Mouse (Mus musculus) myocyte (in vitro differentiated cells): ENCODE results near the gene Hells. TPM values are rescaled to one million over a fixed set of nuclear protein-coding genes. Genes with fewer than 3 reads are reported as not detected.
A peak's percentile ranks its signal among the peaks of the same experiment; 100 is the strongest.

Experiments
- H3K27me3 ChIP-seq: one replicate; pipeline ENCODE4 v1.6.1; 2011; ENCODE audit not compliant: control insufficient read depth, insufficient read depth, insufficient read length
- H3K36me3 ChIP-seq: one replicate; pipeline ENCODE4 v1.6.1; 2011; ENCODE audit not compliant: control insufficient read depth, insufficient read depth
- H3K4me2 ChIP-seq: one replicate; pipeline ENCODE4 v1.6.1; 2011; ENCODE audit warnings: low read depth, control low read depth
- H3K4me3 ChIP-seq: one replicate; pipeline ENCODE4 v1.5.1; 2011; ENCODE audit warnings: mild to moderate bottlenecking, control low read depth, moderate library complexity
- H3K79me2 ChIP-seq: one replicate; pipeline ENCODE4 v1.6.1; 2011; ENCODE audit not compliant: control insufficient read depth, insufficient read depth
- H3ac ChIP-seq: one replicate; pipeline ENCODE4 v1.6.1; 2011; ENCODE audit not compliant: control insufficient read depth, insufficient read length
- CEBPB ChIP-seq: IDR thresholded peaks from 2 replicates; pipeline ENCODE4 v1.6.1; 2011; ENCODE audit warnings: mild to moderate bottlenecking, moderate library complexity; ENCODE audit not compliant: poor library complexity, insufficient read depth, severe bottlenecking
- E2F4 ChIP-seq: IDR thresholded peaks from one replicate; pipeline ENCODE4 v1.6.1; 2011; ENCODE audit warnings: mild to moderate bottlenecking, control low read depth, moderate library complexity; ENCODE audit not compliant: insufficient read depth
- MAX ChIP-seq: IDR thresholded peaks from one replicate; pipeline ENCODE4 v1.6.1; 2011; ENCODE audit warnings: low read depth, mild to moderate bottlenecking, control low read depth
- MYOD1 ChIP-seq, 3 experiments: IDR thresholded peaks; one replicate each; pipeline ENCODE4 v1.6.1; 2011; ENCODE audit warnings: control low read depth in 2 of 3, low read depth in 2 of 3, mild to moderate bottlenecking in 2 of 3, moderate library complexity in 1 of 3; ENCODE audit not compliant: insufficient read length in 2 of 3, control insufficient read depth in 1 of 3
- MYOG ChIP-seq, 3 experiments: IDR thresholded peaks; one replicate each; pipeline ENCODE4 v1.6.1; 2011; ENCODE audit warnings: control low read depth in 2 of 3, low read depth in 2 of 3, mild to moderate bottlenecking in 2 of 3; ENCODE audit not compliant: insufficient read length in 2 of 3, control insufficient read depth in 1 of 3, insufficient read depth in 1 of 3
- POLR2A ChIP-seq: IDR thresholded peaks from one replicate; pipeline ENCODE4 v1.6.1; 2011; ENCODE audit warnings: low read depth, mild to moderate bottlenecking, control low read depth, moderate library complexity; ENCODE audit not compliant: insufficient read length
- POLR2AphosphoS2 ChIP-seq: IDR thresholded peaks from one replicate; pipeline ENCODE4 v1.6.1; 2011; ENCODE audit warnings: low read depth, control low read depth; ENCODE audit not compliant: insufficient read length
- REST ChIP-seq: IDR thresholded peaks from one replicate; pipeline ENCODE4 v1.6.1; 2011; ENCODE audit warnings: mild to moderate bottlenecking, control low read depth, moderate library complexity; ENCODE audit not compliant: insufficient read depth, insufficient read length
- SRF ChIP-seq: IDR thresholded peaks from one replicate; pipeline ENCODE4 v1.6.1; 2011; ENCODE audit warnings: low read depth; ENCODE audit not compliant: control insufficient read depth, insufficient read length
- TCF12 ChIP-seq: IDR thresholded peaks from one replicate; pipeline ENCODE4 v1.6.1; 2011; ENCODE audit warnings: mild to moderate bottlenecking, control low read depth; ENCODE audit not compliant: poor library complexity, insufficient read depth, severe bottlenecking
- TCF3 ChIP-seq: IDR thresholded peaks from one replicate; pipeline ENCODE4 v1.6.1; 2011; ENCODE audit warnings: low read depth, control low read depth; ENCODE audit not compliant: insufficient read length
- USF1 ChIP-seq: IDR thresholded peaks from one replicate; pipeline ENCODE4 v1.6.1; 2011; ENCODE audit warnings: low read depth, mild to moderate bottlenecking, control low read depth, moderate library complexity
- polyA plus RNA-seq: library from polyadenylated mRNA; unstranded; fragments of >200 nt; fragmentation: generic; extraction: Trizol; gene quantifications from one replicate; pipeline ENCODE4 v1.2.1, GENCODE M21; 2012; ENCODE audit warnings: missing spikeins

Gene Hells
- polyA plus RNA-seq: 1.7 TPM

DNA sequence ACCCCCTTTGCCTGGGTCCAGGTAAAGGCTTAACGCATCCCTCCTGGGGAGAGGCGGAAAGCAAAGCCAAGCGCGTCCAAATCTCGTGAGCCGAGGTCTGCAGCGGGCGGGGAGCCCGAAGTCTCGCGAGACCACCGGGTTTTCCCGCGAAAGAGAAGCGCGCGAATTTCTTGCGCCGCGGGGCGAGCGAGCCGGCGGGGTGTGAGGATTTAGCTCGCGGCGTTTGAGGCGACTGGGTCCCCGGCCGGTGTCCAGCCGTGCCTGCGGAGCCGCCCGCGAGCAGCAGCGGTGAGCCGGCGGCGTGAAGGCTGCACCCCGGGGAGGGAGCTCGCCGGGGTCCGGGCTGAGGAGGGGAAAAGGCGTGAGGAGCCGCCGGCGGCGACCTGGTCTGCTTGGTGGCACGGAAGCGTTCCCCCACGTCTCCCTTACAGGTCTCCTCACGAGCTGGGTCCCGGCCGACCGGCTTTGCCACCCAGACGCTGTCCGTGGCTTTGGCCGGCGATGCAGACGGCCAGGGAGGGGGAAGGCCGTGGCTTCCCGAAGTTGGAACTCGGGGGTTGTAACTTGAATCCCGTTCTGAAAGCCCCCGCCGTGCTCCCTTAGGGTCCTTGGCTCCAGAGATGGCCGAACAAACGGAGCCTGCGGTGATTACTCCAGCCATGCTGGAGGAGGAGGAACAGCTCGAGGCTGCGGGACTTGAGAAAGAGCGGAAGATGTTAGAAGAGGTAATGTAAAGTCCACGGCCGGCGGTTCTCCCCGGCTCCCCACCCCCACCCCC, at the start of gene Hells:
Gene Hells (plus strand): TSS at position 128 of the 778 bp plus-strand sequence.
- H3K27me3 ChIP-seq: no peaks in the 10 kb centered on the region
- H3K79me2 ChIP-seq: peaks cover 18% of the 10 kb centered on the region
- H3ac ChIP-seq: peak within 1 kb of the TSS; percentile 37
- TF ChIP-seq SRF: no peak
- no peak for TF ChIP-seq CEBPB
- no peak for TF ChIP-seq USF1
- TF ChIP-seq E2F4: peak; percentile 90
- TF ChIP-seq MAX: no peak
- no peak for TF ChIP-seq REST
- TF ChIP-seq TCF3: no peak
- peak; percentile 70 for TF ChIP-seq POLR2A
- TF ChIP-seq POLR2AphosphoS2: peak; percentile 38
- TF ChIP-seq TCF12: no peak
- no peak for TF ChIP-seq MYOD1 (IDR thresholded peaks at IDR 0.05; ENCODE audit: control insufficient read depth in 1 of 3, insufficient read length in 2 of 3, low read depth in 2 of 3)
- TF ChIP-seq MYOG (IDR thresholded peaks at IDR 0.05; ENCODE audit: control insufficient read depth in 1 of 3, insufficient read depth in 1 of 3, insufficient read length in 2 of 3, low read depth in 2 of 3): no peak
- H3K4me3 ChIP-seq: peak within 1 kb of the TSS; percentile 72
- H3K4me2 ChIP-seq: peak within 1 kb of the TSS; percentile 99
- no peaks in the 10 kb centered on the region for H3K36me3 ChIP-seq

GRCm38 (mm10) chr19:38901146-38902135, 29.3 kb upstream of the Hells start:
- Histone ChIP-seq H3K79me2 (no peaks in the 10 kb centered on the region), H3ac (no peak overlapping the region), H3K36me3 (no peaks in the 10 kb centered on the region), H3K27me3 (no peaks in the 10 kb centered on the region), H3K4me3 (no peak overlapping the region), H3K4me2 (no peak overlapping the region)
- TF ChIP-seq MYOD1 (IDR thresholded peaks at IDR 0.05; ENCODE audit: control insufficient read depth in 1 of 3, insufficient read length in 2 of 3, low read depth in 2 of 3) (no peak), E2F4 (no peak), MYOG (IDR thresholded peaks at IDR 0.05; ENCODE audit: control insufficient read depth in 1 of 3, insufficient read depth in 1 of 3, insufficient read length in 2 of 3, low read depth in 2 of 3) (no peak), USF1 (no peak), TCF3 (no peak)

GRCm38 (mm10) chr19:38902501-38902900, 28.2 kb upstream of the Hells start:
- Histone ChIP-seq H3K27me3 (no peaks in the 10 kb centered on the region), H3ac (no peak overlapping the region)
- TF ChIP-seq POLR2AphosphoS2 (no peak), MYOG (IDR thresholded peaks at IDR 0.05; ENCODE audit: control insufficient read depth in 1 of 3, insufficient read depth in 1 of 3, insufficient read length in 2 of 3, low read depth in 2 of 3) (no peak), MYOD1 (IDR thresholded peaks at IDR 0.05; ENCODE audit: control insufficient read depth in 1 of 3, insufficient read length in 2 of 3, low read depth in 2 of 3) (no peak), TCF3 (no peak)

GRCm38 (mm10) chr19:38913786-38914185, 16.9 kb upstream of the Hells start:
- Histone ChIP-seq H3ac (no peak overlapping the region), H3K27me3 (peaks cover 6% of the 10 kb centered on the region), H3K4me3 (no peak overlapping the region), H3K79me2 (no peaks in the 10 kb centered on the region), H3K36me3 (no peaks in the 10 kb centered on the region), H3K4me2 (no peak overlapping the region)
- TF ChIP-seq TCF12: no peak
- TF ChIP-seq MAX: no peak
- TF ChIP-seq POLR2AphosphoS2: no peak

More at GRCm38 (mm10) chr19:38902501-38902900, 28.2 kb upstream of the Hells start:
- H3K79me2 ChIP-seq: no peaks in the 10 kb centered on the region
- H3K4me3 ChIP-seq: no peak overlapping the region
- H3K36me3 ChIP-seq: no peaks in the 10 kb centered on the region
- no peak overlapping the region for H3K4me2 ChIP-seq

- Histone ChIP-seq H3K27me3 (peaks cover 6% of the 10 kb centered on the region), H3K79me2 (no peaks in the 10 kb centered on the region), H3ac (no peak overlapping the region), H3K4me2 (no peak overlapping the region), H3K36me3 (no peaks in the 10 kb centered on the region), H3K4me3 (no peak overlapping the region)
- TF ChIP-seq USF1 (no peak), POLR2AphosphoS2 (no peak), POLR2A (no peak), TCF12 (no peak), SRF (no peak), CEBPB (no peak), MYOG (IDR thresholded peaks at IDR 0.05; ENCODE audit: control insufficient read depth in 1 of 3, insufficient read depth in 1 of 3, insufficient read length in 2 of 3, low read depth in 2 of 3) (no peak), E2F4 (no peak), MAX (no peak), TCF3 (no peak), MYOD1 (IDR thresholded peaks at IDR 0.05; ENCODE audit: control insufficient read depth in 1 of 3, insufficient read length in 2 of 3, low read depth in 2 of 3) (no peak), REST (no peak)
Observed at GRCm38 (mm10) chr19:38914926-38915325, 15.8 kb upstream of the Hells start.
